Mouse (Mus musculus) hindbrain, postnatal 0 days (tissue): ENCODE measurements at regions not wholly inside any gene's neighbourhood (a gene's known extent, or its start where the extent isn't known, plus 50 kb on each side); places are given as distances from the start of the nearest gene placed in this dataset.

ENCODE experiments used
- ATAC-seq: fragments of 200-750 bp; cut with Nextera tagmentation; 2 replicates; pipeline ENCODE4 v1.8.0; 2017; ENCODE audit warnings: mild to moderate bottlenecking, moderate TSS enrichment, moderate library complexity
- DNase-seq: peaks from one replicate; pipeline ENCODE4 v3.0.0-alpha.2; 2015; ENCODE audit warnings: low spot score
- H3K27ac ChIP-seq: fragments of 300-500 bp; sonication (generic); 2 replicates; pipeline ENCODE4 v1.5.1; 2014; ENCODE audit warnings: mild to moderate bottlenecking
- H3K27me3 ChIP-seq: fragments of 300-500 bp; sonication (generic); 2 replicates; pipeline ENCODE4 v1.6.1; 2014; ENCODE audit warnings: low read length, mixed read lengths; ENCODE audit not compliant: insufficient read depth
- H3K36me3 ChIP-seq: fragments of 300-500 bp; sonication (generic); 2 replicates; pipeline ENCODE4 v1.6.1; 2014; ENCODE audit warnings: low read length, mixed read lengths; ENCODE audit not compliant: insufficient read depth
- H3K4me1 ChIP-seq: fragments of 300-500 bp; sonication (generic); 2 replicates; pipeline ENCODE4 v1.6.1; 2014; ENCODE audit warnings: antibody characterized with exemption, low read length, mixed read lengths; ENCODE audit not compliant: insufficient read depth
- H3K4me2 ChIP-seq: fragments of 300-500 bp; sonication (generic); 2 replicates; pipeline ENCODE4 v1.6.1; 2014; ENCODE audit warnings: low read depth, mild to moderate bottlenecking, low read length, moderate library complexity, mixed read lengths
- H3K4me3 ChIP-seq: fragments of 300-500 bp; sonication (generic); 2 replicates; pipeline ENCODE4 v1.5.1; 2014; ENCODE audit warnings: low read length
- H3K9ac ChIP-seq: fragments of 300-500 bp; sonication (generic); replicated peaks from 2 replicates; pipeline ENCODE4 v1.6.1; 2014; ENCODE audit warnings: mild to moderate bottlenecking, low read length, moderate library complexity, mixed read lengths
- H3K9me3 ChIP-seq: fragments of 300-500 bp; sonication (generic); 2 replicates; pipeline ENCODE4 v1.6.1; 2016; ENCODE audit warnings: low read length, mixed read lengths
- CTCF ChIP-seq: IDR thresholded peaks from 2 replicates; pipeline ENCODE4 v1.5.1; 2016; ENCODE audit warnings: antibody characterized with exemption, control low read depth, low read depth
- WGBS: fragments of 180-500 bp; shearing (Covaris S2); extraction: QIAGEN DNeasy Blood & Tissue Kit; methylation state at CpG from one replicate; pipeline ENCODE4 v1.1.7; 2014; 5-methylcytosine and 5-hydroxymethylcytosine counted together

DNA sequence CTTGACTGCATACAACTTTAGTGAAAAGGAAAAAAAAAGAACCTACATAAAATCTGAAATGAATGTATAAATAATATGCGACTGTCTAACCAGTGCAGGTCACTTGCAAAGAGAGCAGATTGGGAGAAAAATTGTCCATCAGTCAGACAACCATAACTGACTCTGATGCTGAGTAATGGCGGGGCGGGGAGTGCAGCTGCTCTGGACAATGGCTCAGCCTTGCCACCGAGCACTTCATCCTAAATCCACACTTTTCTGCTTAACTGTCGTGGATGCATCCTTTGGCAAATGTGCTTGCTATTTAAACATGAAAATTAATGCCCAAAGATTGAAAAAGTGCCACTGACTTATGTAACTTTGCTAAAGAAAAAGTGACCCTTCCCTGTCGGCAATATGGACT lies 90.0 kb upstream of the Irx5 start:
- Histone ChIP-seq H3K9me3 (no peaks in the 10 kb centered on the region), H3K9ac (no peak overlapping the region), H3K27ac (no peak overlapping the region), H3K36me3 (no peaks in the 10 kb centered on the region), H3K4me3 (no peak overlapping the region), H3K27me3 (no peaks in the 10 kb centered on the region), H3K4me2 (no peak overlapping the region), H3K4me1 (no peaks in the 10 kb centered on the region)
- DNase-seq (no peak), ATAC-seq (no peak)
- TF ChIP-seq CTCF: no peak
- WGBS: 72% methylated on average over 6 of the region's 6 CpGs

DNA sequence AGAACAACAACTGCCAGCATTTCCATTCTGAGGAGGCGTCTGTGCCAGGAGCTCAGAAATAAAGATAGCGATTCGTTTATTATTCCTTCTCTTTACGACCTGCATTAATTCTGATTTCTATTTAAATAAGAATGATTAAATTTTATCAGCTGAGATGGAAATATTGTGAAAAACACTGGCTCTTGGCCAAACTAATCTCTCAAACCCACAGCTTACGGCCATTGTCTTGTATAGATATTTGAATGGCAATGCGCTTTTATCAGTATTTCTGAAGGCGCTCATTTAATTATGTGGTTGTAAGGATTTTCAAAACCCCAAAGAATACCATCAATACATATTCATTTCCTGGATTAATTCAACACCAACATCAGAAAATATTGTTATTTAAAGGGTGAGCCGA lies 97.4 kb upstream of the Irx5 start:
- no peaks in the 10 kb centered on the region for H3K36me3 ChIP-seq
- H3K9ac ChIP-seq: no peak overlapping the region
- WGBS: 86% methylated on average over 8 of the region's 8 CpGs
- no peak for DNase-seq
- no peak overlapping the region for H3K4me3 ChIP-seq
- no peak for TF ChIP-seq CTCF
- no peaks in the 10 kb centered on the region for H3K4me1 ChIP-seq
- H3K27me3 ChIP-seq: no peaks in the 10 kb centered on the region
- H3K27ac ChIP-seq: no peak overlapping the region
- H3K4me2 ChIP-seq: no peak overlapping the region
- ATAC-seq: no peak
- H3K9me3 ChIP-seq: no peaks in the 10 kb centered on the region

DNA sequence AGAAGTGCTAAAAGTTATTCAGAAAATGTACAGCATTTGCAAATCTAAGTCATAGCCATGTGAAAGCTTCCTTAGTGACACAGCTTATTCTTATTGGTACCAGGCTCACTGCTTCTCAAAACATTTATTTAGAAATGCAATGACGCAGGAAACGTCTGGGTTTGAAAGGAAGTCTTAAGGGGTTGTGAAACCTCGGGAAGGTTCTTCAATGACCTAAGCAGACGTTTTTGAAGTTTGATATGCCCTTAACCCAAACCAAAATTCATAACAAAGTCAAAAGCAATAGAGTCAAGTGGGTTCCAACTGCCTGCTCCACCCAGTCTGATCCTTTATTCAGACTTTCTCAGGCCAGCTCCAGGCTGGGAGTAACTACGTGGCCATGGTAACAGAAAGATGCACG lies 99.2 kb upstream of the Irx5 start:
- 68% methylated on average over 6 of the region's 6 CpGs for WGBS
- no peak overlapping the region for H3K27ac ChIP-seq
- TF ChIP-seq CTCF: no peak
- H3K4me2 ChIP-seq: no peak overlapping the region
- H3K9me3 ChIP-seq: no peaks in the 10 kb centered on the region
- no peaks in the 10 kb centered on the region for H3K4me1 ChIP-seq
- no peaks in the 10 kb centered on the region for H3K27me3 ChIP-seq
- H3K9ac ChIP-seq: no peak overlapping the region
- DNase-seq (no peak), ATAC-seq (no peak)
- no peaks in the 10 kb centered on the region for H3K36me3 ChIP-seq
- H3K4me3 ChIP-seq: no peak overlapping the region

DNA sequence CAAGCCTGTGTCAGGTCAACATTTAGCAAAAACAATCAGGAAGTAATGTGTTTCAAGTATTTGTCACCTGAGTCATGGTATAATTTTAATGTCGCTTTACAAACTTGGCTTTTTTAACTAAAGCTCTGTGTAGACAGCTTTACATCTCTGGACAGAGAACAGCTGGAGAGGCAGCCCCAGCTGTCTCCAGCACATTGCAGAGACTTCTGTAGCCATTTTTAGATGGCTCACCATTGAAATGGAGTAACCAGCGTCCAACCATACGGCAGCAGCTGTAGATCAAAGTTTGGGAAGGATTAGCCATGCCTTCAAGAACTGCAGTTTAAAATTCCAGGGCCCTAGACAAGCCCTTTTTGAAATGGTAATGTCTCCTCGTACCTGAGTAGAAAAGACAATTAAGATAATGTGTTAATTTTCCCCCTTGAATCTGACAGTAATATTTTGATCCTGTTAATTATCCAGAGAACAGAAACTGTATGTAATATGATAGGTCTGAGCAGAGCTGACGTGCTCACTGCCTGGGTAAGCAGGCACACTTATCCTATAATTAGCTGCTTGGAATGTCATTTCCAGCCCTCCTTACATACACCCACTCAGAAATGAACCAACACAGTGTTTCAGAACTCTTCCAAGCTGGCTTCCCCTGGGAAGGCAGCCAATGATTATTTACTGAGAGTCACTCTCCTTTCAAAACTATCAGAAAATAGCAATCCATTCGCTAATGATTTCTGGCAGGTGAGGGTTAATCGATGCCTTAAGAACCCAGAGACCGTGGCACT lies 104.6 kb upstream of the Irx5 start:
- WGBS: 54% methylated on average over 8 of the region's 8 CpGs
- DNase-seq: peak; percentile 12
- Histone ChIP-seq H3K4me3 (no peak overlapping the region), H3K9ac (no peak overlapping the region), H3K36me3 (no peaks in the 10 kb centered on the region), H3K4me1 (0 out of 2 replicates have a peak, but pooled peaks cover 4% of the 10 kb centered on the region), H3K27me3 (no peaks in the 10 kb centered on the region), H3K4me2 (no peak overlapping the region), H3K27ac (no peak overlapping the region), H3K9me3 (no peaks in the 10 kb centered on the region)
- no peak for TF ChIP-seq CTCF
- no peak for ATAC-seq

DNA sequence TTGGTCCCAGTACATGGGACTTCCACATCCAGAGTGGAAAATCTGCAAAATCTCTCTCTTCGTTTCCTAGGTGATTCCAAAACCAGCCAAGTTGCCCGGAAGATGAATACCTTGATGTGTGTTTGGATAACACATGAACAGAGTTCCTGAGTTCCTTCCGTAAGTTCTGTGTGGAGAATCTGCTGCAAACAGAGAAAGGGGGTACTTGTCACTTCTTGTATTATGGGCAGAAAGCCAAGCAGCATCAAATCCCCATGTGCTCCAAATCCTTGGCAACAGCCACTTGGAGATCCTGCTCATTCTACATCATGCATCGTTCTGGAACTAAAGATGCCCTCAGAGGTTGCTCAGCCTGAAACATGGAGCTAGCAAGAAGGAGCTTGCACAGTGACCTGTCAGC lies 111.1 kb upstream of the Irx5 start:
- H3K27ac ChIP-seq: no peak overlapping the region
- no peaks in the 10 kb centered on the region for H3K9me3 ChIP-seq
- no peaks in the 10 kb centered on the region for H3K27me3 ChIP-seq
- WGBS: 60% methylated on average over 4 of the region's 4 CpGs
- H3K4me3 ChIP-seq: no peak overlapping the region
- no peaks in the 10 kb centered on the region for H3K36me3 ChIP-seq
- ATAC-seq: no peak
- no peaks in the 10 kb centered on the region for H3K4me1 ChIP-seq
- H3K9ac ChIP-seq: no peak overlapping the region
- DNase-seq: peak; percentile 24
- no peak for TF ChIP-seq CTCF
- H3K4me2 ChIP-seq: no peak overlapping the region

DNA sequence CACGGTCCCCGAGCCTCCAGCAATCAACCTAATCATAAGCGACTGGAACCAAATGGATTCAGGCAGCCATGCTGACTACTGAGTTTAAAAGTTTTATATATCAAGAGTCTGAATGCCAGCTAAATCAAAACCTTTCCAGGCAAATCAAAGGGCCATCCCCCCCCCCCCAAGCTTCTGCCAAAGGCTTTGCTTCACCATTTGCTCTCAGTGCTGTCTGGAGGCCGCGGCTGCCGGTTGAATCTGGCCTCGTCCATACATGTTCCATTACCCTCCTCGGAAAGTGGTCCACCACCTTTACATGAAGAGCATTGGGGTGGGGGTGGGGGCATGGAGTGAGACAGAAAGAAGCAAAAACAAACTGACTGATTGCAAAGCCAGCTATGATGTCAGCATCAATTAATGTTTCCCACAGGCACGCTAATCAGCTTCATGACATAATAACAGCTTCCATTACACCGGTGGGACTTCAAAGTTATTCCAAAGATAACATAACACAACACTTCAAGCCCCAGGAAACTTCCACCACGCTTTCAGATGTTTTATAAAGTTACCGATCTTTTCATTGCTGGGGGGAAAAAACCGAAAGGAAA lies 116.6 kb upstream of the Irx5 start:
- DNase-seq: no peak

More for the DNA sequence above, 116.6 kb upstream of the Irx5 start:
- Histone ChIP-seq H3K4me1 (no peaks in the 10 kb centered on the region), H3K9ac (no peak overlapping the region), H3K27ac (no peak overlapping the region), H3K4me2 (no peak overlapping the region), H3K36me3 (no peaks in the 10 kb centered on the region), H3K27me3 (no peaks in the 10 kb centered on the region), H3K9me3 (no peaks in the 10 kb centered on the region), H3K4me3 (no peak overlapping the region)
- WGBS: 77% methylated on average over 13 of the region's 13 CpGs
- no peak for TF ChIP-seq CTCF
- ATAC-seq: no peak
